Mouse (Mus musculus) lung, adult 10 weeks (tissue): ENCODE data around the gene Orm2. TPM values are rescaled to one million over a fixed set of nuclear protein-coding genes. Genes with fewer than 3 reads are reported as not detected.

Experiments used
- polyA plus RNA-seq: library from polyadenylated mRNA; stranded (reverse); fragments of 350-450 nt; fragmentation: Illumina TruSeq; extraction: RNeasy Lipid Tissue Mini Kit (QIAGEN cat#74804); gene quantifications from one replicate; pipeline ENCODE4 v1.2.3, GENCODE M21; 2014; ENCODE audit warnings: low read depth, low replicate concordance; ENCODE audit not compliant: insufficient read depth

The Orm2 gene
- not detected for polyA plus RNA-seq

GRCm38 (mm10) chr4:63362150-63362549 is at the start of gene Orm2:
Gene Orm2 (plus strand): TSS chr4:63362449.

GRCm38 (mm10) chr4:63344295-63344694 is 18.0 kb upstream of the Orm2 start, which contains the start of gene Orm1:
Gene Orm1 (plus strand): TSS chr4:63344560.

GRCm38 (mm10) chr4:63355877-63356665 is 6.2 kb upstream of the Orm2 start, which contains the start of gene Orm3:
Gene Orm3 (plus strand): TSS chr4:63356162.

GRCm38 (mm10) chr4:63403040-63403959 is 41.1 kb downstream of the Orm2 start, which contains the start of gene Akna:
Gene Akna (minus strand): TSS chr4:63403354.

Other genes starting within 250 kb of the Orm2 start
- gene Ambp, start 207.7 kb upstream of the Orm2 start, polyA plus RNA-seq = 0.19 TPM
- gene Kif12, start 190.3 kb upstream of the Orm2 start, polyA plus RNA-seq = not detected
- gene Col27a1, start 148.4 kb upstream of the Orm2 start, polyA plus RNA-seq = 3.7 TPM
- gene Orm1, start 17.9 kb upstream of the Orm2 start, polyA plus RNA-seq = 8.2 TPM
- 0.92 TPM for gene Orm3, start 6.3 kb upstream of the Orm2 start, polyA plus RNA-seq
- 11.0 TPM for gene Akna, start 40.9 kb downstream of the Orm2 start, polyA plus RNA-seq
- gene Whrn, start 133.5 kb downstream of the Orm2 start, polyA plus RNA-seq = 1.6 TPM
- 276 TPM for gene Atp6v1g1, start 182.3 kb downstream of the Orm2 start, polyA plus RNA-seq
- gene Tmem268, start 196.3 kb downstream of the Orm2 start, polyA plus RNA-seq = 5.9 TPM
- gene Gm11213, start 242.8 kb downstream of the Orm2 start, polyA plus RNA-seq = not detected